Mouse (Mus musculus) left cerebral cortex, postnatal 36 days (tissue): ENCODE results near the gene Itk. TPM values are rescaled to one million over a fixed set of nuclear protein-coding genes. Genes with fewer than 3 reads are reported as not detected.

Source experiments
- DNase-seq, 2 experiments: peaks; one replicate each; pipeline ENCODE4 v3.0.0; 2021 to 2022; ENCODE audit warnings: low spot score in 2 of 2, mixed read lengths in 1 of 2
- intact Hi-C: fragments of 180-260 bp; cut with DNase I; formaldehyde crosslinking; loops from one replicate; pipeline ENCODE4 v1.15.1; 2025
- total RNA-seq, 2 experiments: library from RNA; stranded (reverse); gene quantifications; 2 replicates each; pipeline ENCODE4 v1.2.3; 2021

The Itk gene
- total RNA-seq, 2 experiments from 2014 or later: 0.25 to 0.52 TPM

DNA sequence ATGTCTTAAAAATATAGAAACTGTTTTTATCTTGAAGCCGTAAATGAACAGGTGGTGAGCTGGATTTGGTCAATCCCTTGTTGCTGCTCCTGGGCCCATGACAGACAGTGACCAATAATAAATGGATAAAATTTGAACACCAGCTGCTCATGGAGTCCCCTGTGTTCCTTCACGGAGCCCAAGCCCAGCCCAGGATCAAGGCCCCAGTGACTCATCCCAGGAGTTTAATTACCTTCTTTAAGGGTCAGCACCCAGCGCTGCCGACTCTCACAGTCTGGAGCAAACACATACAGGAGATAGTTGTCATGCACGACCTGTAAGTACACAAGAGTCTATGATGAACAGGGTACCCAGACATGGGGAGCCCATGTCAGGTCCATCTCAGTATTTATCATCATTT, 23.6 kb downstream of the Itk start:
- DNase-seq: no peak
- intact Hi-C loops: no loop called here

DNA sequence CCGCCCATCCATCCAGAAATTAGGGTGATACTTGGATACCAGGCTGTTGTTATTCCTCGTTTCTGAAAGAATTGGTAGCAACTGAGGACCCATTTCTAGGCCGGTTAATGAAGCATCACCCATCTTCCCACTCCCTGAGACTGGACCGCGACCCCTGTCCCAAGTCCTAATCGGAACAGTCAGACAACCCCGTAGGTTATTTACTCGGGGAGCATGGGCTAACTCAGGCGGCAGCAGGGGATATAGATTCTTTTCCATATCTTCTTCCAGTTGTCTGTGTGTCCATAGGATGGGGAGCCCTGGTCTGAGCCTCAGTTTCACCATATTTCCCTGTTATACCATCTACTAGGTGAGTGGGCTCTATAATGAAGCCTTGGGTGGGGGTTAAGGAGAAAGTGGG, 25.5 kb downstream of the Itk start:
- intact Hi-C loops: no loop called here
- no peak for DNase-seq

DNA sequence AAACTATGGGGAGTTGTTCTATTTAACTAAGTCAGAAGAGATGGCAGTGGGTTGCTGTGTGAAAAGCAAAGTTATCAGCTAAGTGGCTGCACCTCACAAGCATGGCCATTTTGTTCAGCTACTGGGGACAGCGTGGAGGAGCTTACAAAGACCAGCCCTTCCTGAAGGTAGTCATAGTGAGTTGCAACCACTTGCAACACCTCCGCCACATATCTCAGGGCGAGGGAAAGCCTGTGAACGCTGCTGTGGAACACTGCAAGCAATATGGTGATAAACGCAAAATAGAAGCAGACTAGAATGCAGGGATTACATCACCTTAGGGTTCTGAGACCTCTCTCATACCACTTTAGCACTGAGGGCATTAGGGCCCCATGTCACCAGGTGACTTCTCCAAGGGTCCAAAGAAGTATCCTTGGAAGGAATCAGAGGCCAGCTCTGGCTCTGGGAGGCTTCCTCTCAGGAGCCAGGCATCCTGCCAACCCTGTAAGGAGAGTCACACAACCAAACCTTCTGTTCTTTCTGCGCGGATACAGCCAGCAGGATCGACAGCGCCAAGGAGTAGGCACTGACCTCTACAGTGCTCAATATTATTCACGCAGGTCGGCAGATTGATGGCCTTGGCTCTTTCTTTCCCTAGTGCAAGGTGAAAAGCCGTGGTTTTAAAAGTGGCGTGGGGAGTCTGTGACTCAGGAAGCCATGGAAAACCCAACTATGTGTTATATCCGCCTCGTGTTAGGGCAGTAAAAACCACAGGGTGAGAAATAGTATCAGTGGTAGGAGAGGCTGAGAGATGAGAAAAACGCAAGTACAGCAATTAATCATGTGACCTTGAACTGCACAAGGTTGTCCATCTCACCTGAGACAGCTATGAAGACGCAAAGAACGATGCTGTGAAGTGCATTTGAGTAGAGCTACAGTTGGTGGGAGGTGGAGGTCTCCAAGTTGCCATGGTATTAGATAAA, 27.0 kb downstream of the Itk start:
- DNase-seq: peak in 1 of 2 experiments; percentile 18

DNA sequence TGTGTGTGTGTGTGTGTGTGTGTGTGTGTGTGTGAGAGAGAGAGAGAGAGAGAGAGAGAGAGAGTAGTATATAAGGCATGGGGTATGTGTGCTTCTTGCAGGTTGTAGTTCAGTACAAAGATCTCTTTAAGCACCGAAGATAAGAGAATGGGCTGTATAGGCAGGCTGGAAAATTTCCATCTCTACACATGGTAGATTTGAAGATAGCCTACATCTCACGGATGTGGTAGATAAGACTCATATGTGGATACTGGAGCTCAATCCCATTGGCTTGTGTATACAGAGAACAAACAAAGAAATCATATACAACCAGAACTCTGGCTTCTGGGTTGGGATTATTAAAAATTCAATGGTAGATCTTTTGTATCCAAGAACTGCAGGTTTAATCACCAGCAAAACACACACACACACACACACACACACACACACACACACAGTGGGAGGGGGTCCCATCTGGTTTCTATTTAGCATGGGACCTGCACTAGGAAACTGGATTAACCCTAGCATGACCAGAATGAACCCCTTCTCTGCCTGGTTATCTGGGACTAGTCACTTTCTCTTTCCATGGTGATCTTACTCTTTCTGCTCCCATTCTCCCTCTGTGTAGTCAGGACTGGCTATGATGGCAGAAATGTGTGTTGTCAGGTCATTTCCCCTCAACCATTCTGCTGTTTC, 28.2 kb downstream of the Itk start:
- intact Hi-C loops: no loop called here
- DNase-seq: no peak

More for the DNA sequence above, 27.0 kb downstream of the Itk start:
- intact Hi-C loops: no loop called here

DNA sequence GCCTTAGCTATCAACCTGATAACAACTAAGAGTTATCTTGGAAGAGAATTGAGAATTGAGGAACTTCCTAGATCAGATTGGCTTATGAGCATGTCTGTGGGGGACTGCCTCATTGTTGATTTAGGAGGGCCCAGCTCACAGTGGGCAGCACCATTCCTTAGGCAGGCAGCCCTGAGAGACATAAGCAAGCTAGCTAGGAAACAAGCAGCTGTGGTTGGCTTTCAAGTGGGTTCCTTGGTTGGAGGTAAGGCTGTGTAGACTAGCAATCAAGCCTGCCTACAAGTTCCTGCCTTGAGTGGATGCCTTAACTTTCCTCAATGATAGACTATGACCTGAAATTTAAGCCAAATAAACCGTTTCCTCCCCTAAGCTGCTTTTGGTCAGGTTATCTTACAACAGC, 30.9 kb downstream of the Itk start:
- intact Hi-C loops: no loop called here
- DNase-seq: no peak

DNA sequence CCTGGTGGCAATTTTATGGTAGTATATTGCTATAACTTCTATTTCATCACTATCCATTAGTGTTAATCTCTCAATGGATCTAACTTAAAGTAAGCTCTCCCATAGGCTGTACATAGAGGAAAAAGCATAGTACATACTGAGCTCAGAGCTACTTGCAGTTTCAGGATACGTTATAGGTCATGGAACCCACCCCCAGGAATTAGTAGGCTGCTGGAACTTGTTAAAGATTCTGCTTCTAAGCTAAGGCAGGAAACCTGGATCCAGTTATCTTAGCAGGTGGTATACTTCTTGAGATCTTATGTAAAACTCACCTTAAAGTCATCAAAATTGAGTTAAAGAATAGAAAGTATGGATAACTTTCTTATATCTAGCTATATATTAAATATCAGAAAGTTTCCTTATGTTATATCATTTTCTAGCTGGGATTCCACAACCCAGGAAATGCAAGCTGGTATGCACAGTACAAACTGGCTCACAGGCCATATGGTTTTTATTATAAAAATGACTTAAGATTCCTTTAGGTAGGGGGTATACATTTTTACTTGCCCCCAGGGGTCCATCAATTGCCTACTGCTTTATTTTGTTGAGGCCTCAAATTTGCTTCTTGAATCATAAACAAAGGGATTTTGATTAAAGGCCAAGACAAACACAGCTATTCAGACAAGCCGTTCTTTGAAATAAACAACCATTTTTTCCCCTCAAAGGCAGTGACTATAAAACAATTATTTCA, 39.5 kb downstream of the Itk start:
- intact Hi-C loops: no loop called here
- no peak for DNase-seq

- intact Hi-C loops: no loop called here
- no peak for DNase-seq
These were observed 40.9 kb downstream of the Itk start for GRCm38 (mm10) chr11:46348416-46348815.

DNA sequence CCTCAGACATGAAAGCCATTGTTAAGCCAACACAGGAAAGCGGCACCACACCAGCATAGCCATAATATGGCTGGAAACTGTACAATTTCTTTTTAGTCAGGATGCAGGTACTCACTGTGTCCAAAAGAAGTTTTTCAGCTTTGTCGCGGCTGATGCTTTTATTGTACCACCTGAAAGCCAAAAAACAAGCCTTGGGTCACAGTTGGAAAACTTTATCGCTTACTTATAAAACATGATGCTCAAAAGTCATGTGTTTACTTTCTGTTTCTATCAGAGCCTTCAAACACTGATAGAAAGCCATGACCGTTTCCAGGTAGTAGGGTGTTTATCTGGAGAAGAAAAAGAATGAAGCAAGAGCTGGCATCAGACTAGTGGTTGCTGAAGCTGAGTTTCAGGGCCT, 41.6 kb downstream of the Itk start:
- DNase-seq: no peak
- intact Hi-C loops: no loop called here

- no peak for DNase-seq
- intact Hi-C loops: no loop called here
These were observed 45.3 kb downstream of the Itk start for GRCm38 (mm10) chr11:46343886-46344546.

DNA sequence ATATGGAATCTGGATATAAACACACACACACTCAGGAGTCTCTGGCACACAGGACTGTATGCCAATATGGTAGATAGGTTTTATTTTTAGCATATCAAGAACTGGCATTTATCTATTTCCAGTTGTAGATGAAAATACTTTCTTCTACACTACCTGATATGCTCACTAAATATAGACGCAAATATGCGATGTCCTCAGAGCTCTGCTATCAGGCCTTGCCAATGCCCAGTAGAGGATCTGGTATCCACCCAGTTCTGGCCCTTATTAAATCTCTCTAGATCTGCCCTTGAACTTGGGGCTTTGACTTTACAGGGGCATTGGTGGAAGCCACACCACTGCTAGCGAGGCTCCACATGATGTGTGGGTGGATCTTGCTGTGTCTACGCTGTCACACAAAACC, 47.4 kb downstream of the Itk start:
- intact Hi-C loops: no loop called here
- DNase-seq: no peak

DNA sequence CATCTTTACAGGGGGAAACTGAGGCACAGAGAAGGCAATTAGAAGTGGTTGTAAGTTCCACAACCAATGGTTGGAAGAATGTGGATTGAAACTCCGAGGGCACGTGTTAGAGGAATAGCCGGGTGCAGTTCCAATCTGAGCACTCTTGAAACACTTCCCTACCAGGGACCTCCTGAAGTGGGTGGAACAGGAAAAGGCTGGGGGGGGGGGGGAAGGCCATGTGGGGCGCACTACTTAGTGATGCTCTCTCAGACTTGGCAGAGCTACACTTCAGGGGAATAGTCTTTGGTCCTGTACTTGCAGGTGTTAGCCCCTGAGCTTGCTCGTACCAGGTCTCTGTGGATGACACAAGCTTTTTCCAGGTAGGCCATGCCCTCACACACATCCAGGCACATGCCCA, 53.3 kb downstream of the Itk start:
- intact Hi-C loops: no loop called here
- no peak for DNase-seq

DNA sequence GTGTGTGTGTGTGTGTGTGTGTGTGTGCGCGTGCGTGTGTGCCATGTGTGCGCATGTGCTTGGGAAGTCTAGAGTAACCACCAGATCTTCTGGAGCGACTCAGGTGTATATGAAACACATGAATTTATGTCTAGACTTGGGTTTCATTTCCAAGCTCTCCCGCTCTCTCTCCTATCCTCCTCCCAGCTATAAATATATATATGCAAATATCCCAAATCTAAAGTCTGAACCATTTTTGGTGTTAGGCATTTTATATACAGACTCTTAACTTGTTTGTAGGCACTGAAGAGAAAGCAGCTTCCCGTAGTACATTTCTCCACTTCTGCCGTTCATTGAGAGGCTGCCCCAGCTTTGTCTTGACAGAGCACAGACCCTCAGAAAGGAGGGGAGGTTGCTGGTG, 57.1 kb downstream of the Itk start:
- intact Hi-C loops: no loop called here

DNA sequence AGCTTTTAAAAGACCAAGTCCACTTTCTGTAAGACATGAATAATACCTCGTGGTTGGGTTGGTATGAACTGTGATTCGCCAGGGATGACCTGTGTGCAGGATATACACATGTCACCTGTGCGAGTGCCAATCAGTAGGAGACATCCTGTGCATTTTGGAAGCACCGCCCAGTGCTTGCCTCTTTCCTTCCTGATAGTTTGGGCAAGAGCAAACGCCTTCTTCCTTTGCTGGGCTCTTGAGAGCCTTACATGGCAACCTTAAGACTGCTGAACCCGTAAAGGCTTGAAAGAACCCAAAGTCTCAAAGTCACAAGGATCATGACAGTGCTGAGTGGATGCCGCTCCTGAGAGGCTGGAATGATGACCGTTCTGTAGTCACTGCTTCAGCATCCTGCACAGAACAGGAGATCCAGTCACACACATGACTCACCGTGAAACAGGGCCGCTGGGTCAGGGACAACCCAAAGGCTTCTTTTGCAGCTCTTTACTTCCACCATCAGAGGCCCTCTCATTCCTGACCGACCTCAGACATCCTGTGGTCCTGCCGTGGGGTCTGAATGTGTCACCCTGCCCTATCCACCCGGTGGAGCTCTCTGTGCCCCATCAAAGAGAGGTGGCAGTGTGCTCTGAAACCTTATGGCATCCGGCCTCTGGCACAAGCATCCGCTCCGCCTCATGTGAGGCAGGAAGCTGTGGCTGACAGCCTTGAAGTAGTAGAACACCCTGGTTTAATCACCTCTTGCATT, 62.9 kb downstream of the Itk start:
- intact Hi-C loops: no loop called here
- DNase-seq: no peak

More for the DNA sequence above, 57.1 kb downstream of the Itk start:
- no peak for DNase-seq

GRCm38 (mm10) chr11:46321559-46321958, 67.8 kb downstream of the Itk start:
- no peak for DNase-seq
- intact Hi-C loops: no loop called here

- intact Hi-C loops: loop anchor here (2.0 to 5.0 kb wide), 2 partner anchors 37 to 116 kb away; no protein-coding TSS in a partner anchor
These were observed 74.8 kb downstream of the Itk start for GRCm38 (mm10) chr11:46314534-46314933.

GRCm38 (mm10) chr11:46313851-46314250, 75.5 kb downstream of the Itk start:
- intact Hi-C loops: loop anchor here (2.0 to 5.0 kb wide), 2 partner anchors 37 to 117 kb away; no protein-coding TSS in a partner anchor
- DNase-seq: peak; percentile 68 to 70

More at GRCm38 (mm10) chr11:46314534-46314933, 74.8 kb downstream of the Itk start:
- no peak for DNase-seq

GRCm38 (mm10) chr11:46312523-46313035, 76.7 kb downstream of the Itk start, which contains the start of gene Cyfip2:
TSS of gene Cyfip2 (minus strand) at chr11:46312859.
- intact Hi-C loops: loop anchor here (5.0 kb wide), 1 partner anchor 35 kb away; no protein-coding TSS in a partner anchor

More at GRCm38 (mm10) chr11:46312523-46313035, 76.7 kb downstream of the Itk start, which contains the start of gene Cyfip2:
- no peak for DNase-seq
